Mouse (Mus musculus) forebrain, postnatal 0 days (tissue): ENCODE data around the gene Osbpl3. TPM values are rescaled to one million over a fixed set of nuclear protein-coding genes. Genes with fewer than 3 reads are reported as not detected.

ENCODE experiments used
- ATAC-seq: fragments of 200-750 bp; cut with Nextera tagmentation; 2 replicates; pipeline ENCODE4 v1.8.0; 2017; ENCODE audit warnings: mild to moderate bottlenecking, moderate library complexity
- DNase-seq: peaks from one replicate; pipeline ENCODE4 v3.0.0-alpha.2; 2015
- H3K27ac ChIP-seq: fragments of 300-500 bp; sonication (generic); 2 replicates; pipeline ENCODE4 v1.5.1; 2014; ENCODE audit warnings: low read depth, mild to moderate bottlenecking, antibody characterized with exemption, low read length, moderate library complexity, mixed read lengths
- H3K27me3 ChIP-seq: fragments of 300-500 bp; sonication (generic); 2 replicates; pipeline ENCODE4 v1.6.1; 2014; ENCODE audit warnings: mild to moderate bottlenecking, low read length, mixed read lengths; ENCODE audit not compliant: insufficient read depth
- H3K36me3 ChIP-seq: fragments of 300-500 bp; sonication (generic); 2 replicates; pipeline ENCODE4 v1.6.1; 2014; ENCODE audit warnings: mild to moderate bottlenecking, moderate library complexity; ENCODE audit not compliant: insufficient read depth
- H3K4me1 ChIP-seq: fragments of 300-500 bp; sonication (generic); 2 replicates; pipeline ENCODE4 v1.6.1; 2014; ENCODE audit warnings: antibody characterized with exemption; ENCODE audit not compliant: insufficient read depth
- H3K4me2 ChIP-seq: fragments of 300-500 bp; sonication (generic); 2 replicates; pipeline ENCODE4 v1.6.1; 2014; ENCODE audit warnings: low read depth, mild to moderate bottlenecking, moderate library complexity
- H3K4me3 ChIP-seq: fragments of 300-500 bp; sonication (generic); 2 replicates; pipeline ENCODE4 v1.5.1; 2014; ENCODE audit warnings: low read depth, low read length, mixed read lengths
- H3K9ac ChIP-seq: fragments of 300-500 bp; sonication (generic); 2 replicates; pipeline ENCODE4 v1.6.1; 2014; ENCODE audit warnings: mild to moderate bottlenecking
- H3K9me3 ChIP-seq: fragments of 300-500 bp; sonication (generic); 2 replicates; pipeline ENCODE4 v1.6.1; 2016; ENCODE audit warnings: low read length
- CTCF ChIP-seq: sonication (generic); IDR thresholded peaks from 2 replicates; pipeline ENCODE4 v1.5.1; 2016; ENCODE audit warnings: antibody characterized with exemption, control low read depth, low read depth
- WGBS: fragments of 180-500 bp; shearing (Covaris S2); extraction: QIAGEN DNeasy Blood & Tissue Kit; methylation state at CpG from one replicate; pipeline ENCODE4 v1.1.7; 2014; 5-methylcytosine and 5-hydroxymethylcytosine counted together
- polyA plus RNA-seq: library from polyadenylated mRNA; unstranded; fragments of >200 nt; fragmentation: Nextera tagmentation; extraction: Ambion mirVana; gene quantifications from 2 replicates; pipeline ENCODE4 v1.2.1, GENCODE M21; 2015
- total RNA-seq: library from RNA; depleted of rRNA; stranded (reverse); fragments of >200 nt; gene quantifications from 2 replicates; pipeline ENCODE4 v1.2.3, GENCODE M21; 2014

Gene Osbpl3
- total and polyA plus RNA-seq, 2 experiments from 2014 or later, result 5.6 to 9.5 TPM

- no peak for ATAC-seq
- Histone ChIP-seq H3K27me3 (no peaks in the 10 kb centered on the region), H3K36me3 (no peaks in the 10 kb centered on the region), H3K9me3 (no peaks in the 10 kb centered on the region), H3K9ac (no peak overlapping the region), H3K4me2 (no peak overlapping the region), H3K27ac (no peak overlapping the region), H3K4me3 (no peak overlapping the region), H3K4me1 (no peaks in the 10 kb centered on the region)
- no peak for DNase-seq
- TF ChIP-seq CTCF, result no peak
- 63% methylated on average over 2 of the region's 2 CpGs for WGBS
Measured at GRCm38 (mm10) chr6:50436661-50437060, 19.3 kb downstream of the Osbpl3 start.

DNA sequence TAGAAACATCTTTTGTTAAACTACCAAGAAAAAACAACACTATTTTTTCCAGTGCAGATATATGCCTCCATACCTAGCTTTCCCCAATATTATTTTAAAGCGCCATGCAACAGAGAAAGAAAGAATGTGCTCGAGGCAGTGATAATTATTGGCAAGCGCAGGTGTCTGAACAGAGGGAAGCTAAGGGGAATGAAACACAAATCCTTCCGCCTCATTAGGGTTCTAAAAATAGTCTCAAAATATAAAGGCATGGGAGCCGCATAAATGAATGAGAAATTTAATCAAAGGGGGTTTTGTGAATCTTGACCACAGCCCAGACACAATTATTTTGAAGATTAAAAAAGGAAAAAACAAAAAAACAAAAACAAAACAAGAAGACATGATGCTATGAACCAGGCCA lies 23.5 kb downstream of the Osbpl3 start:
- no peak overlapping the region for H3K27ac ChIP-seq
- no peak overlapping the region for H3K4me3 ChIP-seq
- H3K4me2 ChIP-seq, result no peak overlapping the region
- no peaks in the 10 kb centered on the region for H3K4me1 ChIP-seq
- H3K9ac ChIP-seq, result no peak overlapping the region
- no peak for TF ChIP-seq CTCF
- no peaks in the 10 kb centered on the region for H3K36me3 ChIP-seq
- no peaks in the 10 kb centered on the region for H3K27me3 ChIP-seq
- WGBS, result 18% methylated on average over 5 of the region's 5 CpGs
- H3K9me3 ChIP-seq, result no peaks in the 10 kb centered on the region
- no peak for ATAC-seq
- no peak for DNase-seq

GRCm38 (mm10) chr6:50429299-50429698 lies 26.7 kb downstream of the Osbpl3 start:
- DNase-seq (no peak), ATAC-seq (no peak)
- Histone ChIP-seq H3K27ac (no peak overlapping the region), H3K4me1 (no peaks in the 10 kb centered on the region), H3K27me3 (no peaks in the 10 kb centered on the region), H3K4me2 (no peak overlapping the region), H3K9me3 (no peaks in the 10 kb centered on the region), H3K9ac (no peak overlapping the region), H3K4me3 (no peak overlapping the region), H3K36me3 (no peaks in the 10 kb centered on the region)
- WGBS, result 88% methylated on average over 7 of the region's 7 CpGs
- no peak for TF ChIP-seq CTCF

GRCm38 (mm10) chr6:50427051-50427732 lies 28.8 kb downstream of the Osbpl3 start:
- H3K9ac ChIP-seq, result no peak overlapping the region
- ATAC-seq (no peak), DNase-seq (no peak)
- no peak overlapping the region for H3K4me2 ChIP-seq
- H3K4me3 ChIP-seq, result no peak overlapping the region
- H3K27ac ChIP-seq, result no peak overlapping the region
- H3K27me3 ChIP-seq, result no peaks in the 10 kb centered on the region
- no peak for TF ChIP-seq CTCF
- no peaks in the 10 kb centered on the region for H3K36me3 ChIP-seq
- H3K4me1 ChIP-seq, result no peaks in the 10 kb centered on the region
- H3K9me3 ChIP-seq, result no peaks in the 10 kb centered on the region
- WGBS, result 91% methylated on average over 11 of the region's 11 CpGs

DNA sequence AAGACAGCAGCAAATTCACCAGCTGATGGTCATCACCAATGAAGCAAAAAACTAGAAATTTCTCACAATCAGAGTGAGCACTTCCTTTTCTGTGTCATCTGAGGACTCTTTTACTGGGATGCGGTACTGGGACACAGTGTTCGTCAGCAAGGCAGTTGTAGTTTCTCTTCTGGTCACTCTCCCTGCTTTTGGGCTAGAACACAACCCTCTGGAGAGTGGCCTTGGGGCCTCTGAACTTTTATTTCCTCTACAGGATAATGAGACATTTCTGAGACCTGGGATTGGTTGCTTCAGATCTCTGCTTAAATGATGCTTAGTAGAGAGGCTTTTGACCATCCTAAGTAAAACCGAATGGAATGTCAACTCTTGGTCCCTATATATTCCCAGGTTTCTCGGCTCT lies 29.4 kb downstream of the Osbpl3 start:
- 92% methylated on average over 4 of the region's 4 CpGs for whole genome bisulfite sequencing
- no peak for DNase-seq
- ATAC-seq, result no peak
- no peaks in the 10 kb centered on the region for H3K27me3 ChIP-seq
- H3K36me3 ChIP-seq, result no peaks in the 10 kb centered on the region
- no peak overlapping the region for H3K27ac ChIP-seq
- H3K4me2 ChIP-seq, result no peak overlapping the region
- H3K9ac ChIP-seq, result no peak overlapping the region
- no peak for TF ChIP-seq CTCF
- H3K9me3 ChIP-seq, result no peaks in the 10 kb centered on the region
- no peaks in the 10 kb centered on the region for H3K4me1 ChIP-seq
- H3K4me3 ChIP-seq, result no peak overlapping the region

- Histone ChIP-seq H3K27ac (no peak overlapping the region), H3K27me3 (no peaks in the 10 kb centered on the region), H3K36me3 (no peaks in the 10 kb centered on the region), H3K9me3 (no peaks in the 10 kb centered on the region), H3K9ac (no peak overlapping the region), H3K4me1 (no peaks in the 10 kb centered on the region), H3K4me2 (no peak overlapping the region), H3K4me3 (no peak overlapping the region)
- 95% methylated on average over 4 of the region's 4 CpGs for WGBS
- ATAC-seq, result no peak
- no peak for DNase-seq
- TF ChIP-seq CTCF, result no peak
Measured at GRCm38 (mm10) chr6:50424271-50424670, 31.7 kb downstream of the Osbpl3 start.

DNA sequence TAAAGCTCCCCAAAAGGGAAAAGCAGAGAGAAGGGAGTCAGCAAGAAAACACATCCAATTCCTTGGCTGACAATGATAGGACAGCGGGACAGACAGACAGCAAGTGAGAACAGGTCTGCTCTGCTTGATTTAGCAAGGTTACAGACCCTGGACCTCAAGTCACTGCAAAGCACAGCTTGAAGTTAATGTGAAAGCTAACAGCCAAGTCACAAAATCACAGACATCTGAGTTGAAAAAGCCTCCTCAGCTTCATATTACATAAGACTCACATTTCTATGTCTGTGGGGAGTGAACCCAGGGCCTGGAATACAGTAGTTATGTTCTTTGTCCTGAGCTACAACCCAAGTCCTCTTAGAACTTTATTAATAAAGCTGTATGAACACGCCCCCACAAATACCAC lies 35.6 kb downstream of the Osbpl3 start:
- no peak overlapping the region for H3K27ac ChIP-seq
- WGBS, result 85% methylated on average over 2 of the region's 2 CpGs
- no peaks in the 10 kb centered on the region for H3K27me3 ChIP-seq
- no peak for ATAC-seq
- H3K36me3 ChIP-seq, result no peaks in the 10 kb centered on the region
- H3K4me3 ChIP-seq, result no peak overlapping the region
- no peak overlapping the region for H3K9ac ChIP-seq
- H3K4me2 ChIP-seq, result no peak overlapping the region
- no peak for TF ChIP-seq CTCF
- DNase-seq, result no peak
- no peaks in the 10 kb centered on the region for H3K9me3 ChIP-seq
- no peaks in the 10 kb centered on the region for H3K4me1 ChIP-seq
